Mouse (Mus musculus): ENCODE results near the gene Hist1h2bg. TPM values are rescaled to one million over a fixed set of nuclear protein-coding genes. Genes with fewer than 3 reads are reported as not detected.
"Not testable (repeated sequence)": the region's sequence is repeated elsewhere in the genome, so short reads cannot be mapped to it uniquely, and the experiment has no call there.

Hist1h2bg gene
- polyA plus RNA-seq, 1 experiment from 2014 or later: 12.6 TPM

DNA sequence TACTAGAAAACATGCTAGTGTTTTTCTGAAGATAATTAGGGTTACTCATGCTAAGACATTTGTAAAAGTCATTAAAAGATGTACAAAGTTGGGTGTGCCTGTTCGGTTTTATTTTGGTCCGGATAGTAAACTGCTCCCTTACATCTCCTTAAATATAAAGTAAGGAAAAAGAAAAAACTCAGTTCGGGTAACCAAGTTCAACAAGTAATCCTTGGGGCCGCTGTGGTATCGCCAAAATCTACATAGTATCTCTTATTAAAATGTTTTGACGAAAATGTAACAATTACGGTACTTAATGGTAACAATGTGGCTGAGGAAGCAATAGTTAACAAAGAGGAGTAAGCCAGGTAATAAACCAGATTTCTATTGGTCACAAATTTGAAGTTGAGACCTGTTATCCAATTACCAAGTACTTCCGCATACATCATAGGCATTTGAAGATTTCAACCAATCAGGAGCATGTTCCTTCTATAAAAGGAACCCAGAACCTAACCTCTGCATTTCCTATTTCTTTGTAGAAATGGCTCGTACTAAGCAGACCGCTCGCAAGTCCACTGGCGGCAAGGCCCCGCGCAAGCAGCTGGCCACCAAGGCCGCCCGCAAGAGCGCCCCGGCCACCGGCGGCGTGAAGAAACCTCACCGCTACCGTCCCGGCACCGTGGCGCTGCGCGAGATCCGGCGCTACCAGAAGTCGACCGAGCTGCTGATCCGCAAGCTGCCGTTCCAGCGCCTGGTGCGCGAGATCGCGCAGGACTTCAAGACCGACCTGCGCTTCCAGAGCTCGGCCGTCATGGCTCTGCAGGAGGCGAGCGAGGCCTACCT is 27.0 kb upstream of the Hist1h2bg start, which contains the start of gene Hist1h3f:
Gene Hist1h3f, plus strand, starts transcription at position 88 of the 822 bp plus-strand sequence.
- WGBS: under 1% methylated on average over 24 of the region's 45 CpGs
- peak; percentile 91 for ATAC-seq (ENCODE audit: insufficient number of reproducible peaks, insufficient read depth, low FRiP score, low read depth)

DNA sequence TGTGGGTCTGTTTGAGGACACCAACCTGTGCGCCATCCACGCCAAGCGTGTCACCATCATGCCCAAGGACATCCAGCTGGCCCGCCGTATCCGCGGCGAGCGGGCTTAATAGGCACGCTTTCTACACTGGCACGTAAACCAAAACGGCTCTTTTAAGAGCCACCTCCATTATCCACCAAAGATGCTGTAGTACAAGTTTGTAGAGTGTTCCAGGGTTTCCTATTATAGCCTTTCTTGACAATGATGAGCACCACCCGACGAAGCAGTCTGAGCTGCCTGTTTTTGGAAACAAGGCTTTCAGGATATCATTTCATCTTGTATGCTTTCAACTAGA is 26.4 kb upstream of the Hist1h2bg start:
- H3K27ac ChIP-seq (ENCODE audit: low read length): peak overlapping the region; percentile 94
- not testable (repeated sequence) for ATAC-seq (ENCODE audit: insufficient number of reproducible peaks, insufficient read depth, low FRiP score, low read depth)

More for the DNA sequence above, 27.0 kb upstream of the Hist1h2bg start, which contains the start of gene Hist1h3f:
- no peaks in the 10 kb centered on the region for H3K9me3 ChIP-seq (ENCODE audit: control insufficient read depth, low read depth, low read length)
- H3K4me1 ChIP-seq (ENCODE audit: control insufficient read depth, insufficient read depth, low read length): no peaks in the 10 kb centered on the region
- H3K4me3 ChIP-seq (ENCODE audit: low read depth, low read length): peak within 1 kb of the TSS; percentile 38
- peak within 1 kb of the TSS; percentile 57 for H3K9ac ChIP-seq (replicated peaks; ENCODE audit: low read depth, low read length)
- H3K27ac ChIP-seq (ENCODE audit: low read length): peak within 1 kb of the TSS; percentile 94
- no peaks in the 10 kb centered on the region for H3K27me3 ChIP-seq (ENCODE audit: control insufficient read depth, insufficient read depth, low read length)
- H3K4me2 ChIP-seq (replicated peaks; ENCODE audit: low read depth, low read length): peak within 1 kb of the TSS; percentile 59
- H3K36me3 ChIP-seq (ENCODE audit: control insufficient read depth, insufficient read depth, low read length): no peaks in the 10 kb centered on the region

GRCm38 (mm10) chr13:23546694-23547093 is 24.5 kb upstream of the Hist1h2bg start:
- Histone ChIP-seq H3K4me1 (ENCODE audit: control insufficient read depth, insufficient read depth, low read length) (no peaks in the 10 kb centered on the region), H3K4me3 (ENCODE audit: low read depth, low read length) (no peak overlapping the region), H3K36me3 (ENCODE audit: control insufficient read depth, insufficient read depth, low read length) (no peaks in the 10 kb centered on the region), H3K9ac (replicated peaks; ENCODE audit: low read depth, low read length) (no peak overlapping the region), H3K27me3 (ENCODE audit: control insufficient read depth, insufficient read depth, low read length) (no peaks in the 10 kb centered on the region), H3K4me2 (replicated peaks; ENCODE audit: low read depth, low read length) (no peak overlapping the region), H3K27ac (ENCODE audit: low read length) (no peak overlapping the region), H3K9me3 (ENCODE audit: control insufficient read depth, low read depth, low read length) (no peaks in the 10 kb centered on the region)
- WGBS: 66% methylated on average over 5 of the region's 5 CpGs
- no peak for ATAC-seq (ENCODE audit: insufficient number of reproducible peaks, insufficient read depth, low FRiP score, low read depth)

More for the DNA sequence above, 26.4 kb upstream of the Hist1h2bg start:
- H3K36me3 ChIP-seq (ENCODE audit: control insufficient read depth, insufficient read depth, low read length); H3K27me3 ChIP-seq (ENCODE audit: control insufficient read depth, insufficient read depth, low read length); H3K9ac ChIP-seq (replicated peaks; ENCODE audit: low read depth, low read length); H3K4me1 ChIP-seq (ENCODE audit: control insufficient read depth, insufficient read depth, low read length); H3K9me3 ChIP-seq (ENCODE audit: control insufficient read depth, low read depth, low read length): not testable (repeated sequence)
- H3K4me2 ChIP-seq (replicated peaks; ENCODE audit: low read depth, low read length): peak overlapping the region; percentile 28; the same call in 1 of the 2 replicates
- H3K4me3 ChIP-seq (ENCODE audit: low read depth, low read length): peak overlapping the region; percentile 32
- WGBS: 1% methylated on average over 11 of the region's 14 CpGs

GRCm38 (mm10) chr13:23550761-23551145 is 20.4 kb upstream of the Hist1h2bg start:
- no peaks in the 10 kb centered on the region for H3K9me3 ChIP-seq (ENCODE audit: control insufficient read depth, low read depth, low read length)
- peak overlapping the region; percentile 55 for H3K9ac ChIP-seq (replicated peaks; ENCODE audit: low read depth, low read length)
- H3K4me2 ChIP-seq (replicated peaks; ENCODE audit: low read depth, low read length): peak overlapping the region; percentile 56
- H3K4me1 ChIP-seq (ENCODE audit: control insufficient read depth, insufficient read depth, low read length): peaks cover 8% of the 10 kb centered on the region; the same call in 1 of the 2 replicates
- no peak for ATAC-seq (ENCODE audit: insufficient number of reproducible peaks, insufficient read depth, low FRiP score, low read depth)
- H3K4me3 ChIP-seq (ENCODE audit: low read depth, low read length): peak overlapping the region; percentile 39
- WGBS: 5% methylated on average over 3 of the region's 3 CpGs
- peak overlapping the region; percentile 88 for H3K27ac ChIP-seq (ENCODE audit: low read length)
- no peaks in the 10 kb centered on the region for H3K27me3 ChIP-seq (ENCODE audit: control insufficient read depth, insufficient read depth, low read length)
- H3K36me3 ChIP-seq (ENCODE audit: control insufficient read depth, insufficient read depth, low read length): no peaks in the 10 kb centered on the region

DNA sequence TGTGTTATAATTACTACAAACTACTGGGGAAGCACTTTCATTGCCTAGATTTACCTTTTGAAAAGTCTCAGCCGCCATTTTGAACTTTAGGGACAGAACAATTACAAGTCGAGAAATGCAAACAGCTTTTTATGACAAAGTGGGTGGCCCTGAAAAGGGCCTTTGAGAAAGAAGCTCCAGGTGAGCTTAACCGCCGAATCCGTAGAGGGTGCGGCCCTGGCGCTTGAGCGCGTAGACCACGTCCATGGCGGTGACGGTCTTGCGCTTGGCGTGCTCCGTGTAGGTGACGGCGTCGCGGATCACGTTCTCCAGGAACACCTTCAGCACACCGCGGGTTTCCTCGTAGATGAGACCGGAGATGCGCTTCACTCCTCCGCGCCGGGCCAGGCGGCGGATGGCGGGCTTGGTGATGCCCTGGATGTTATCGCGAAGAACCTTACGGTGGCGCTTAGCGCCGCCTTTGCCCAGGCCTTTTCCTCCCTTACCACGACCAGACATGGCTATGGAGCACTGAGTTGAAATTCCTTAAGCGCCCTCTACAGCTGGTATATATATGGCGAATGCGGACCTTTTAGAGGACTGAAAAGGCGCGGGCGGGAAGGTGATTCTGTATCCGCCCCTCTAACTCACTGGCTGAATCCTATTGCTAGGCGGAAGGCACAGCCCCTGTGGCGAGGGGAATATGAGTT is 19.9 kb upstream of the Hist1h2bg start, which contains the start of gene Hist1h4f:
Gene Hist1h4f, minus strand, starts transcription at position 503 of the 689 bp plus-strand sequence.
- not testable (repeated sequence) for H3K9me3 ChIP-seq (ENCODE audit: control insufficient read depth, low read depth, low read length); H3K4me1 ChIP-seq (ENCODE audit: control insufficient read depth, insufficient read depth, low read length); H3K36me3 ChIP-seq (ENCODE audit: control insufficient read depth, insufficient read depth, low read length); H3K27me3 ChIP-seq (ENCODE audit: control insufficient read depth, insufficient read depth, low read length)
- under 1% methylated on average over 47 of the region's 47 CpGs for WGBS
- Histone ChIP-seq H3K27ac (ENCODE audit: low read length) (peak within 1 kb of the TSS; percentile 88), H3K4me3 (ENCODE audit: low read depth, low read length) (peak within 1 kb of the TSS; percentile 39), H3K4me2 (replicated peaks; ENCODE audit: low read depth, low read length) (peak within 1 kb of the TSS; percentile 56), H3K9ac (replicated peaks; ENCODE audit: low read depth, low read length) (peak within 1 kb of the TSS; percentile 55)
- ATAC-seq (ENCODE audit: insufficient number of reproducible peaks, insufficient read depth, low FRiP score, low read depth): peak; percentile 81

GRCm38 (mm10) chr13:23551931-23552914 is 19.0 kb upstream of the Hist1h2bg start:
- no peaks in the 10 kb centered on the region for H3K36me3 ChIP-seq (ENCODE audit: control insufficient read depth, insufficient read depth, low read length)
- no peak overlapping the region for H3K9ac ChIP-seq (replicated peaks; ENCODE audit: low read depth, low read length)
- peak overlapping the region; percentile 88 for H3K27ac ChIP-seq (ENCODE audit: low read length)
- H3K9me3 ChIP-seq (ENCODE audit: control insufficient read depth, low read depth, low read length): no peaks in the 10 kb centered on the region
- H3K4me3 ChIP-seq (ENCODE audit: low read depth, low read length): peak overlapping the region; percentile 39; the same call in 1 of the 2 replicates
- WGBS: 46% methylated on average over 8 of the region's 8 CpGs
- H3K27me3 ChIP-seq (ENCODE audit: control insufficient read depth, insufficient read depth, low read length): no peaks in the 10 kb centered on the region
- peak overlapping the region; percentile 56 for H3K4me2 ChIP-seq (replicated peaks; ENCODE audit: low read depth, low read length)
- peaks cover 11% of the 10 kb centered on the region; the same call in 1 of the 2 replicates for H3K4me1 ChIP-seq (ENCODE audit: control insufficient read depth, insufficient read depth, low read length)
- no peak for ATAC-seq (ENCODE audit: insufficient number of reproducible peaks, insufficient read depth, low FRiP score, low read depth)

DNA sequence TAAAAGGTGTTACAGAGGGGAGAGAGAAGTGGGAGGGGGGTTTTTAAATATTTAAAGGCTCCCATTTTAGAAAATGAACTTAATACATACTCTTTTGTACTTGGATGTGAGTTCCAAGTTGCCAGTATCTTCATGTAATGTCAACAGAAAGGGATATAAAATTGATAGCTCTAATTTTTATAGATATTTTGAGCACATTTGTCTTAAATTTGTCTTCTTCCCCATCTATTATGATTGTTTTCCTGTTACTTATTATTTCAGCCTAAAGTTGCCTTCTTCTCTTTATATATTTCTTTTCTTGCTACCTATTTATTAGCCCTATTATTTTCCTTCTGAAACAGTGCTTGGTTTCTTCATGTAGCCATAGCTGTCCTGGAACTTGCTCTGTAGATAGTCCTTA is 18.2 kb upstream of the Hist1h2bg start, which contains the start of gene Hist1h1d:
Gene Hist1h1d, plus strand, starts transcription at position 301 of the 400 bp plus-strand sequence.
- Histone ChIP-seq H3K27me3 (ENCODE audit: control insufficient read depth, insufficient read depth, low read length) (no peaks in the 10 kb centered on the region), H3K27ac (ENCODE audit: low read length) (peak within 1 kb of the TSS; percentile 99), H3K4me2 (replicated peaks; ENCODE audit: low read depth, low read length) (peak within 1 kb of the TSS; percentile 56), H3K36me3 (ENCODE audit: control insufficient read depth, insufficient read depth, low read length) (no peaks in the 10 kb centered on the region), H3K9me3 (ENCODE audit: control insufficient read depth, low read depth, low read length) (no peaks in the 10 kb centered on the region), H3K9ac (replicated peaks; ENCODE audit: low read depth, low read length) (no peak within 1 kb of the TSS), H3K4me1 (ENCODE audit: control insufficient read depth, insufficient read depth, low read length) (peaks cover 11% of the 10 kb centered on the region; the same call in 1 of the 2 replicates), H3K4me3 (ENCODE audit: low read depth, low read length) (0 out of 2 replicates have a peak within 1 kb of the TSS, but pooled peaks have one; percentile 39)
- ATAC-seq (ENCODE audit: insufficient number of reproducible peaks, insufficient read depth, low FRiP score, low read depth): no peak

Data from stomach, embryonic 14.5 days (tissue).